Mouse (Mus musculus) left cerebral cortex, adult 2 months (tissue): ENCODE measurements at regions not wholly inside any gene's neighbourhood (a gene's known extent, or its start where the extent isn't known, plus 50 kb on each side); places are given as distances from the start of the nearest gene placed in this dataset.

Experiments used
- DNase-seq, 2 experiments: peaks; one replicate each; pipeline ENCODE4 v3.0.0; 2021 to 2022; ENCODE audit warnings: low spot score in 2 of 2, mixed read lengths in 1 of 2; ENCODE audit errors: extremely low spot score in 1 of 2
- H3K27ac ChIP-seq: fragments of 200-600 bp; 2 replicates; pipeline ENCODE4 v1.8.1; 2022
- H3K4me3 ChIP-seq: fragments of 200-600 bp; 2 replicates; pipeline ENCODE4 v1.8.1; 2022
- CTCF ChIP-seq: fragments of 200-600 bp; IDR thresholded peaks from 2 replicates; pipeline ENCODE4 v1.8.1; 2022; ENCODE audit warnings: antibody characterized with exemption, mild to moderate bottlenecking, moderate library complexity
- intact Hi-C: fragments of 180-260 bp; cut with DNase I; formaldehyde crosslinking; loops from one replicate; pipeline ENCODE4 v1.15.1; 2025

DNA sequence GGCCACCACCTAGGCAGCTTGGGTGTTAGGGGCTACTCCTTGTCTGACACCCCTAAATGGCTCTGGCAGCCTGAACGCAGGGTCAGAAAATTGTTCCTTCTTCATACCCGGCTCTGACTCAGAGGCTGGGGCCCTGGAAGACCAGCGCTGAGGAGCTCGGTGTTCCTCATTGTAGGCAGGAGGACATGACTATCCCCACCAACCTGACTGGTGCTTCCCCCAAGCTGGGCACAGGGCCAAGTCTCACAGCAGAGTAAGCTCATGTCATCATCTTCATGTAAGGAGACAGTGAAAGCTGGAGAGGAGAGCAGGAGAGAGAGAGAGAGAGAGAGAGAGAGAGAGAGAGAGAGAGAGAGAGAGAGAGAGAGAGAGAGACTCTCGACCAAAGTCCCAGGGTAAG, 201.4 kb downstream of the Cryba4 start:
- no peak overlapping the region for H3K27ac ChIP-seq
- no peak overlapping the region for H3K4me3 ChIP-seq
- TF ChIP-seq CTCF: no peak
- intact Hi-C loops: no loop called here
- DNase-seq: peak; percentile 52 to 55

DNA sequence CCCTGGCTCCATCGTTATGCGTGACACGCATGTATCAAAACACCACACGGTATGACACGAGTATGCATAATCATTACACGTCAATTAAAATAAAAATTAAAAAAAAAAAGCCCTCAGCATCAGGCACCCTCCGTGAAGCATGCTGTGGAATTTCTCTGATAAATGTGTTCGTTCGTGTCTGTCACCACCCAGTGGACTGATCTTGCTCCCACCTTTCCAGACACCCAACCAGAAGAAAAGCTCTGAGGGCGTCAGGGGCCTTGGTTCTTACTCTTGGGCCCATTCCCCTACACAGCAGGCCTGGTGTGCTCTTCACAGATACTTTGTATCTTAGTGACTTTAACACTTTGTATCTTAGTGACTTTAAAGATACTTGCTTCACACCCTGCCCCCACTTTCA, 200.5 kb downstream of the Cryba4 start:
- no peak for DNase-seq
- Histone ChIP-seq H3K27ac (no peak overlapping the region), H3K4me3 (no peak overlapping the region)
- intact Hi-C loops: no loop called here
- TF ChIP-seq CTCF: no peak

DNA sequence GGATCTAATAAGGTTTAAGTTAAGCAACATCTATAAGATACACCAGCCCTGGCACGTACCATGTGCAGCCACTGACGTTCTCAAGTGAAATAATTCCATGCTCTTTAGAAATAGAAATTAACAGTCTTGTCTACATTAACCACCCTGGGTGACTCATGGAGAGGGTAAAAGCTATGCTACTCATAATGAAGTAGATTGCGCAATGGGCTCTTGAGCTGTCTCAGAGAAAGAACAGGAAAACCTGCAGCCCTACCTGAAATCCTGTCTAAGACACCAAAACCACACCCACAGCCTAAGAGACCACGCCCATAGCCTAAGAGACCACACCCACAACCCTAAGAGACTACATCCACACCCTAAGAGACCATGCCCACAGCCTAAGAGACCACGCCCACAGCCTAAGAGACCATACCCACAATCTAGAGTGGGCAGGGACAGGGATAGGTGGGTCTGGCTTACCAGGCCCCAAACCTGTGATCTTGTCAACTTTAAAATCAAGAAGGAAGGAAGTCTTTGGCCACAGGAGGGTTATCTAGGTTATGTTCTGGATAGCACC, 198.6 kb downstream of the Cryba4 start:
- Histone ChIP-seq H3K27ac (no peak overlapping the region), H3K4me3 (no peak overlapping the region)
- intact Hi-C loops: no loop called here
- no peak for TF ChIP-seq CTCF
- DNase-seq: no peak

DNA sequence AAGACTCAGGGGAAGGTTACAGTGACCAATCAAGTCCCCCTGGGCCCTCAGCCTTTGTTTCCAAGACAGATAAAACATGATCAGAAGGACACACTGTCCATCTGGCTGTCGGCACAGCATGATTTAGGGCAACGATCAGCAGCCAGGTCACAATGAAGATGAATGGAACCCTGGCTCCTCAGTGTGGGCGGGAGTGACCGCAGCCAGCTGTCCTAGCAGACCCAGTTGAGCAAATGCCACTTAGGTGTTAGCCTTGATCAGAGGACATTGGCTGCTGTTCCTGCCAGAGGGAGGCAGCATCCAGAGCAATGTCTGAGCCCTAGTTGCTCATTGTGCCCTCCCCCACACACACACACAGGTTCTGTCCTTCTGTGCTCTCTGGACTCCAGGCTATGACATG, 197.3 kb downstream of the Cryba4 start:
- no peak overlapping the region for H3K4me3 ChIP-seq
- no peak for DNase-seq
- intact Hi-C loops: no loop called here
- H3K27ac ChIP-seq: no peak overlapping the region
- TF ChIP-seq CTCF: no peak

DNA sequence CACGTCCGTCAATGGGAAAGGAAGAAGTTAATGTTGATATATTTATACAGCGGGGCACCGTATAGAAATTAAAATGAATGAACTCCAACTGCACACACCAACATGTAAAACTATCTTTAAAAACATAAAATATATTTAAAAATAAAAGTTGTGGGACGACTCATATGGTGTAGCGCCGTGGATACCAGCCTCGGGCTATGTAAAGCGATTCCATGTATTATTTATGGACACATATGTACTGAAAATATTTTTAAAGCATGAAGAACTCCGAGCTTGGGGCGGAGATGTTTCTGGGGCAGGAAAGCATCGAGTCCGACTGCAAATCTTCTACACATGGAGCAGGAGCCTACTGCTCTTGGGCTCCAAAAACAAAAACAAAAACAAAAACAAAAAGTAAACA, 182.4 kb downstream of the Cryba4 start:
- Histone ChIP-seq H3K27ac (no peak overlapping the region), H3K4me3 (no peak overlapping the region)
- no peak for DNase-seq
- no peak for TF ChIP-seq CTCF
- intact Hi-C loops: no loop called here

DNA sequence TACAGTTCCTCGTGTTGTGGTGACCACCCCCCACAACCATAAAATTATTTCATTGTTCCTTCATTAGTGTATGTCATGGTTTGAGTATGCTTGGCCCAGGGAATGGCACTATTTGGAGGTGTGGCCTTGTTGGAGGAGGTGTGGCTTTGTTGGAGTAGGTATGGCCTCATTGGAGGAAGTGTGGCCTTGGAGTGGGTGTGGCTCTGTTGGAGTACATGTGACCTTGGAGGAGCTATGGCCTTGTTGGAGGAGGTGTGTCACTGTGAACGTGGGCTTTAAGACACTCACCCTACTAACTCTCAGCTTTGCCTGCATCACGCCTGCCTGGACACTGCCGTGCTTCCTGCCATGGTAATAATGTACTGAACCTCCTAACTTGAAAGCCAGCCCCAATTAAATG, 179.9 kb downstream of the Cryba4 start:
- TF ChIP-seq CTCF: no peak
- intact Hi-C loops: no loop called here
- Histone ChIP-seq H3K27ac (no peak overlapping the region), H3K4me3 (no peak overlapping the region)
- DNase-seq: no peak

DNA sequence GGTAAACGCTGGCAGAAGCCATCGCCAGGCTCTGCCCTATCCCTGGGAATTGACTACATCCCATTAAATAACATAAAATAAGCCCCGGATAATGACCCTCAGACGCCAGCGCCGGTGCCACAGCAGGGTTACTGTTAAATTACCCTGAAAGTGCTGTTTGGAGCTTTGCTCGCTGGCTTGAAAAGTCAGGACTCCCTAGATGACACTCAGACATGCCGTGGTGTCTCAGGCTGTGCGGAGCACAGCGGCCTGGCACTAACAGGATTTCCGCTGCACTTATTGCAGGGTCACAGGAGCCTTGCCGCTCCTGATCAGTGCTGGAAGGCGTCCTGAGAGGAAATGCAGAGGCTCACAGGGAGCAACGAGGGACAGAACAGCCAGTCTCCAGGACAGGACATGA, 175.2 kb downstream of the Cryba4 start:
- TF ChIP-seq CTCF: no peak
- intact Hi-C loops: no loop called here
- Histone ChIP-seq H3K27ac (no peak overlapping the region), H3K4me3 (no peak overlapping the region)
- no peak for DNase-seq

DNA sequence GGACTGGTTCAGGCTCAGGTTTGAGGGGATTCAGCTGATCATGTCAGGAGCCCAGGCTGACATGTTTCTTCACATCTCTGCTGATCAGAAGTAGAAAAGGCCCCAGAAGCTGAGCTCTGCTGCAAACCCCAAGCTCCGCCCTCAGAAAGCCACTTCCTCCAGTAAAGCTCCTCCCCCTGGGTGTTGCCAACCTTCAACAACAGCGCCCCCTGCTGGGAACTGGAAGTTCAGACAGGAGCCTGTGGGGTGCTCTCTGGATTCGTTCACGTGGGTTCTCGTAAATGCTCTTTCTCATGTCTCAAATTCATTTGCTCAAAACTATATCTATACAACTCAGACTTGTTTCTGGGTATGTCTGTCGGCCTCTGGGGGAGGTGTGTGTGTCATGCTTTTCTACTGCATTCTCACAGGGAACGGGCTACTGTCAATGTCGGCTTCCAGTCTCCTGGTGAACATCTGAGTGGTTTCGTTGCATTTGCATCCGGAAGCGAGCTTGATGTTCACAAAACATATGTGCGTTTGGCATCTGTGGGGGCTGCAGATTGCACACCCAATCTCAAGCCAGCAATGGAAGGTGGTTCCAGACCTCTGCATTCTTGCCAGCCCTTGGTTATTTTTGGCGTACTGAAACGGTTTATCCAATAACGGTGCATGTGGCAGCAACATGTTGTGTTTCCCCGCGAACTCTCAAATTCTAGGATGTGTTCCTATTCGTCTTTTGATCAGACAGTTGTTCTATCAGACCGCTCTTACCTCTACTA, 174.3 kb downstream of the Cryba4 start:
- peak; percentile 58 for TF ChIP-seq CTCF
- Histone ChIP-seq H3K4me3 (no peak overlapping the region), H3K27ac (no peak overlapping the region)
- intact Hi-C loops: no loop called here
- peak; percentile 38 to 59 for DNase-seq

DNA sequence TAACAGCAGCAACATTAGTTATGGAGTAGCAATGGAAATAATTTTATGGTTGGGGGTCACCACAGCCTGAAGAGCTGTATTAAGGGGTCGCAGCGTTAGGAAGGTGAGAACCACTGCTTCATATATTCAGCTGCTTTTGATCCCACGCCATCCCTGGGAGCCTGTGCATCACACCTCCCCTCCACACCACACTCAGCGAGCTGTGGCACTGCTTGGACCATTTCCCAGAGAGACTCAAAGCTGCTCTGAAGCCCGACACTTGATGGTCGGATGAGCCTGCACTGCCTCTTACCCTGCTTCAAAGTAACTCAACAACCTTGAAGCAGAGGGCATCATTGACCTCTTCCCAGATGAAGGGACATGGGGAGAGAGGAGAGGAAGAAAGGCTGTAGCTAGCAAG, 171.3 kb downstream of the Cryba4 start:
- Histone ChIP-seq H3K27ac (no peak overlapping the region), H3K4me3 (no peak overlapping the region)
- DNase-seq: no peak
- intact Hi-C loops: no loop called here
- no peak for TF ChIP-seq CTCF

DNA sequence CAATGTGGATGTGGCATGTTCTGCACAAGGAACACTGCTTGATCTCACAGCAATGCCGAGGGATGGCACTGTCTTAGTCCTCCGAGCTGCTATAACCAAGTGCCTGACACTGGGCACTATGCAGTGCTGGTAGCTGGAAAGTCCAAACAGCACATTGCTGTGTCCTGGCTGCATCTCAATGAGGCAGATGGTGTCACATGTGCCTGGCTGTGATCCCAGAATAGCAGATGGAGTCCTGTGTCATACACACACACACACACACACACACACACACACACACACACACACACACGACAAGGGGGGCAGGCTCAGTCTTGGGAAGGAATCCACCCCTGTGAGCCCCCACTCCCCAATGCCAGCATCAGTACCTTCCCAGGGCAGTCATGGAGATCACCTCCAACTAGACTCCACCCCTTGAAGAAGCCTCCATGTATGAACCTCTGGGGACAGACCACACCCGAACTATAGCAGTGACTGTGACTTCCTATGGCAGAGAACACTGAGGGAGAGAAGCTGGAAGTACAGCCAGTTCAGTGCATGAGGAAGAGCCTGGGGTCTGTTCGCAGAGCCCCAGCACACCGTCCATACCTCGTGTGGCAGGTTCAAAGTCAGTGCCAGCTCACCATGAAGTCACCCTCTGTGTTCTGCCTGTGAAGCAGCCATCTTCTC, 160.3 kb downstream of the Cryba4 start:
- no peak for TF ChIP-seq CTCF
- intact Hi-C loops: loop anchor here (5.0 kb wide), 1 partner anchor 50 kb away; no protein-coding TSS in a partner anchor
- no peak overlapping the region for H3K4me3 ChIP-seq
- H3K27ac ChIP-seq: no peak overlapping the region
- DNase-seq: peak in 1 of 2 experiments; percentile 22

DNA sequence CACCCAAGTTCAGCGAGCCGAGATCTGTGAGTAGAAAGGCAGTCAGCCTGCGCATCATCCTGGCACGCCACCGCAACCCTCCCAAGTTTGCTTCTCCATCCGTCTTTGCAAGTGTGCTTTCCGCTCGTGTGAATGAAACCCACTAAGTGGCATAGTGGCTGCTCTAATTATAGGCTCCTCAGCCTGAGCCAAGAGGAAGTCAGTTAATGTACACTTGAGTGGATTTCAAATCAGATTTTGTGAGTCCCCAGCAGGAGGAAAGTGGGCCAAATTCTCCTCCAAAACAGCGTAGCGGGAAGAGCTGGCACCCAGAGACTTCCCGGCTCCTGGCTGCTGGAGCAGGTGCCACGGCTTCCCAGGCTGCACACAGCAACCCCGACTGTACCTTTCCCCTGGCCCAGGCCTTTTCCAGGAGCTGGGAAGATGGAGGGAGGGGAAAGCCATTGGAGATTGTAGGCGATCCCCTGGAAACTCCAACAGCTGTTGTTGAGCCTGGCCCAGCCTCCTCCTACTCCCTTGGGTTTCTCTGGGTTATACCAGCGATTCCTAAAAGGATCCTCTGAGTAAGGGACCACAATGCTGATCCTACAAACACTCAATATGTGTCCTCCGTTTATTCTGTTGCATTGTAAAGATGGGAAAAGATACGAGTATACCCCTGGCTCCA, 158.3 kb downstream of the Cryba4 start:
- TF ChIP-seq CTCF: no peak; the same call in none of the 2 replicates
- intact Hi-C loops: loop anchor here (5.0 kb wide), 1 partner anchor 48 kb away; no protein-coding TSS in a partner anchor
- Histone ChIP-seq H3K4me3 (no peak overlapping the region), H3K27ac (no peak overlapping the region)
- DNase-seq: peak; percentile 48 to 49

DNA sequence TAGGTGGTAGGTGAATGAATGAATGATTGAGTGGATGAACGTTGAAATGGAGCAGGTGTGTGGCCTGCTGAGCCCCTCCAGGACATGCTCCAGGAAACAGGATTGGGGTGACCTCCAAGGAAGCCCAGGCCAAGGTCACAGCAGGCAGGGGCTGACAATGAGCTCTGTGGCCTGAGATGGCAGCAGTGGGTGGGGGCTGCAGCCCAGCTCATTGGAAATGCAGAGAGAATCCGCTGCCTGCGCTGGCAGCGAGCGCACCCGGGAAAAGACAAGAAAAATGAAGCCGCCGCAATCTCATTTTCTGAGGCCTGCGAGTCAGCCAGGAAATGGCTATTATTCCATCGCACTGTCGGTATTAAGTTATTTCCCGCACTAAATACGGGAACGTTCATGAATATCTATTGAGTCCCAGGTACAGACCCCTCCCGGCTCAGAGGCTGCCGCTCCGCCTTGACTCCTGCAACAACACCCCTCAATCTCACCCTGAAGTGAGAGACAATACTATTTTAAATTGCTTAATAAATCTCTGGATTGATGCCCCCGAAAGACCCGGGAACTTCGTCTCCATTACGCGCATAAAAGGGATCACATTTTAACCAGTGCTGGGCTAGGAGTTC, 153.7 kb downstream of the Cryba4 start:
- no peak overlapping the region for H3K27ac ChIP-seq
- no peak overlapping the region for H3K4me3 ChIP-seq
- no peak for DNase-seq
- intact Hi-C loops: no loop called here
- TF ChIP-seq CTCF: no peak
